Mouse (Mus musculus) monocyte, adult 5-6 weeks (primary cell): ENCODE measurements around the gene Bloc1s6. TPM values are rescaled to one million over a fixed set of nuclear protein-coding genes. Genes with fewer than 3 reads are reported as not detected.
A peak's percentile ranks its signal among the peaks of the same experiment; 100 is the strongest.

Source experiments
- ATAC-seq: fragments of 153-309, 156-312 bp; replicated peaks from 2 replicates; pipeline ENCODE4 v1.8.0; 2017; ENCODE audit warnings: mild to moderate bottlenecking; ENCODE audit not compliant: low TSS enrichment, insufficient number of reproducible peaks, severe bottlenecking, poor library complexity, low FRiP score
- total RNA-seq: library from RNA; stranded (forward); fragments of 200-1000, 200-491, 200-594 nt; gene quantifications from 3 replicates; pipeline ENCODE4 v1.2.3, GENCODE M21; 2017

Bloc1s6 gene
- 20.4 to 28.0 TPM (median 27.2 TPM) in 3 replicates for total RNA-seq

- ATAC-seq: peak; percentile 92
Observed at GRCm38 (mm10) chr2:122737894-122738830, at the start of gene Bloc1s6. Gene Bloc1s6 (plus strand): TSS chr2:122738503.

- no peak for ATAC-seq
Observed at GRCm38 (mm10) chr2:122697526-122697925, 40.8 kb upstream of the Bloc1s6 start.

GRCm38 (mm10) chr2:122701012-122701411 is 37.3 kb upstream of the Bloc1s6 start:
- no peak for ATAC-seq

- no peak for ATAC-seq
Observed at GRCm38 (mm10) chr2:122701871-122702180, 36.5 kb upstream of the Bloc1s6 start.

GRCm38 (mm10) chr2:122702181-122703036 is 35.9 kb upstream of the Bloc1s6 start, which contains the start of gene Slc30a4:
Gene Slc30a4 (minus strand): TSS chr2:122702663.
- ATAC-seq: no peak

GRCm38 (mm10) chr2:122704572-122704971 is 33.7 kb upstream of the Bloc1s6 start:
- ATAC-seq: no peak

- no peak for ATAC-seq
Observed at GRCm38 (mm10) chr2:122708080-122708479, 30.2 kb upstream of the Bloc1s6 start.

- no peak for ATAC-seq
Observed at GRCm38 (mm10) chr2:122709156-122709555, 29.1 kb upstream of the Bloc1s6 start.

GRCm38 (mm10) chr2:122711911-122712310 is 26.4 kb upstream of the Bloc1s6 start:
- ATAC-seq: no peak

- no peak for ATAC-seq
Observed at GRCm38 (mm10) chr2:122712848-122713247, 25.5 kb upstream of the Bloc1s6 start.

- ATAC-seq: no peak
Observed at GRCm38 (mm10) chr2:122715148-122715692, 23.1 kb upstream of the Bloc1s6 start.

GRCm38 (mm10) chr2:122716301-122716842 is 21.9 kb upstream of the Bloc1s6 start:
- ATAC-seq: no peak

GRCm38 (mm10) chr2:122719232-122719631 is 19.1 kb upstream of the Bloc1s6 start:
- no peak for ATAC-seq

- no peak for ATAC-seq
Observed at GRCm38 (mm10) chr2:122720564-122720963, 17.7 kb upstream of the Bloc1s6 start.

- 0 out of 2 replicates have a peak, but pooled peaks have one; percentile 50 for ATAC-seq
Observed at GRCm38 (mm10) chr2:122725604-122726003, 12.7 kb upstream of the Bloc1s6 start.

GRCm38 (mm10) chr2:122731456-122731855 is 6.8 kb upstream of the Bloc1s6 start:
- no peak for ATAC-seq

- no peak for ATAC-seq
Observed at GRCm38 (mm10) chr2:122739023-122739422, 720 bp downstream of the Bloc1s6 start.

- ATAC-seq: no peak
Observed at GRCm38 (mm10) chr2:122746461-122746860, 8.2 kb downstream of the Bloc1s6 start.
